Mouse (Mus musculus) CD4-positive, CD25-positive, alpha-beta regulatory T cell, adult 4 months (primary cell): ENCODE results near the gene Slc44a5. TPM values are rescaled to one million over a fixed set of nuclear protein-coding genes. Genes with fewer than 3 reads are reported as not detected.
"Not testable (repeated sequence)": the region's sequence is repeated elsewhere in the genome, so short reads cannot be mapped to it uniquely, and the experiment has no call there.

Experiments
- ATAC-seq: one replicate; pipeline ENCODE4 v1.8.0; 2017
- polyA plus RNA-seq, 2 experiments: library from polyadenylated mRNA; unstranded; fragments of 100-300 nt; shearing (Covaris generic); gene quantifications; one replicate each; pipeline ENCODE4 v1.2.1; 2017

Slc44a5 gene
- polyA plus RNA-seq, 2 experiments from 2014 or later = 0.24 TPM; not detected in 1

DNA sequence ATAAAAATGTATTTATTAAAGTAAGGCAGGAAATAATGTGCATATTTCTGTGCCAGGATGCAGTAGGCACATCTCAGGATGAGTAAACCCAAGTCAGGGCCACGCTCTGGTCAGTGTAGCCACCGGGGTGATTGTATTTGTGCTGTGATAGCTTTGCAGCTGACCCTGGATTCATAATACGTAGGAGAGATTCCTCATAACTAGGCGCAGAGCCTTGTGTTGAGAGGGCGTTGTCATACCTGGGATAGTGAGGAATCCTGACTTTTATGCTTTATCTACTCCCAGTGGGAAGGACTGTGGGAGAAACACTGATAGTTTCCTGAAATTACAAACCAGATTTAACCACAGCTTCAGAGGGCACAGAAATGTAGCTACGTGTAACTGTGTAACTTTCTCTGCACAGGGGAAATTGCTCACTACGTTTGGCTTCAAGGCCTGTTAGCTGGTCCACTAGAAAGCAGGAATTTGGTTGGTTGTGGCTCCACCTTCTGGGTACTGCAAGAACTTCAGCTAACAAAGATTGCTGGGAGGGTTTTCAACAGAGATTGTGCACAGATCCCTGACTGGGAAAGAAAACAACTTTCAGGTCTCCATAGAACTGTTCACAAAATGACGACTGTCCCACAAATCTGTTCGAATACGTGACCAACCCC, 253.0 kb downstream of the Slc44a5 start:
- ATAC-seq = no peak

GRCm38 (mm10) chr3:154244932-154245331, 271.7 kb downstream of the Slc44a5 start:
- ATAC-seq = no peak

DNA sequence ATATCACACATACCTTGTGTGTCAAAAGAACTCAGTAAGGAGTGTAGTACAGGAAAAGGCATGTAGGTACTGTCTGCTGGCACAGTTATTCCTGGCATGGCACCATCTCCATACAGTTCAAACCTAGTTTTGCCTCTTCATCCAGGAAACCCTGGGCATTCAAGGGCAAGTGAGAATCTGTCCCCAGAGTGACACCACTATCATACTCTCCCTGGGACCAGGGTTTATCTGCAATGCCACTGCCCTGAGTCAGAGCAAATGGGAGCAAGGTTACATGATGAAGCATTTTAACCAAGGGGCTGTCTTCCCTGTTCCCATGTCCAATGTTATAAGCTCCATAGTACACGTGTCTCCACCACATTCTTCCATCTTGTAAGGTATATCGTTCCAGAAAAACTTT, 278.2 kb downstream of the Slc44a5 start:
- no peak for ATAC-seq

DNA sequence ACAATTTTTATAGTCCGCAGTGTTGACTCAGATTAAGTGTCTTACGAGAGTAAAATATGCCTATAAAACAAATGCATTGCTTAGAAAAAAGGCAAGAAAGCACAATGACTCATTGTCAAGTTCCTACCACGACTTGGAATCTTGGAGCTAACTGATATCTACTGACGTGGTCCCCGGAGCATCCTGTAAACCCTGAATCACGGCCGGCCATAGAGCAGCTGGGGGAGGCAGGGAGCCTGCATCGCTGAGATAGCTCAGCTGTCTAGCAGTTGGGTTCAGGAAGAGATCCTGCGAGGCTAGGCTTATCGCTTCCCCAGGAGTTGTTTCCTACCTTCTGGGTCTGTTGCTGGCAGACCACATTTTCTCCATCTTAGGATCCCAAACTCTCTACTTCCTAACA, 279.0 kb downstream of the Slc44a5 start:
- no peak for ATAC-seq

DNA sequence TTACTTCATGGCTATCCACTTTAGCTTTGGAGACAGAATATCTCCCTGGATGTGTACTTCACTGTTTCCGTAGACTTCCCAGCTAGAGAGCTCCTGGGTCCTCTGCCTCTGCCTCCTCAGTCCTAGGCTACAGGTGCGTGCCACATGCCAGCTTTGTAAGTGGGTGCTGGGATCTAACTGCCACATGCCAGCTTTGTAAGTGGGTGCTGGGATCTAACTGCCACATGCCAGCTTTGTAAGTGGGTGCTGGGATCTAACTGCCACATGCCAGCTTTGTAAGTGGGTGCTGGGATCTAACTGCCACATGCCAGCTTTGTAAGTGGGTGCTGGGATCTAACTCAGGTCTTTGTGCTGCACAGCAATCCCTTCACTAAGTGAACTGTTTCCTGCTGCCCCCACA, 281.0 kb downstream of the Slc44a5 start:
- ATAC-seq = not testable (repeated sequence)

DNA sequence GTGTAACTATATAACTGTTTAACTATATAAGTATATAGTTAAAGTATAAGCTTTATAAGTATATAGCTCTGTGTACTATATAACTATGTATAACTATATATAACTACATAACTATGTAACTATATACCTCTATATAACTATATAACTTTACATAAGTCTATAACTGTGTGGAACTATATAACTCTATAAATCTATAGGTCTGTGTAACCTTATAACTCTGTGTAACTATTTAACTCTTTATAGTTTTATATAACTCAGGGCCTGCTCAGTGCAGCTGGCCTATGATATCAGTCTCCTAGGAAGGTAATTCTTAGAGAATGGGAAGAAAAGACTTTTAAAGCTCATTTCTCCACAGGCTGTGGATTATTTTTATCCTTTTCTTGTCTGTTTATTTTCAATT, 284.1 kb downstream of the Slc44a5 start:
- ATAC-seq = no peak

GRCm38 (mm10) chr3:154268313-154268712, 295.1 kb downstream of the Slc44a5 start:
- no peak for ATAC-seq

- peak; percentile 49 for ATAC-seq
Measured at GRCm38 (mm10) chr3:154269757-154270366, 296.6 kb downstream of the Slc44a5 start.

GRCm38 (mm10) chr3:154274681-154275080, 301.4 kb downstream of the Slc44a5 start:
- no peak for ATAC-seq

GRCm38 (mm10) chr3:154284260-154284659, 311.0 kb downstream of the Slc44a5 start:
- no peak for ATAC-seq

DNA sequence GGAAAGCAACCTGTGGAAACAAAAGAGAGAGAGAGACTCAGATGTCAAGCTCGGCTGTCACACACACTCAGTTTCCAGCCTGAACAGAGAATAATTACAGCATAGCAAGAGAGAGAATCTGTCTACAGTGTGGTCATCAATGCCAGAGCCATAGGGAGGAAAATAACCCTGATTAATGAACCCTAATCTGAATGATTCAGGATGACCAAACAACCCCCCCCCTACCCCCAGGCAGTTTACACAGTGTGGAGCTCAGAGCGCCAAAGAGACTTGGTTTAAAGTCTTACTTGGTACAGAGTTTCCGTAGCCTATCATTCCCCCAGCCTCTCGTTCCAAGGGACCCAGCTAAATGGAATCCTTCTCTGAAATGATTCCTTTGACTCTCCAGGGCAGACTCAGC, 312.1 kb downstream of the Slc44a5 start:
- no peak for ATAC-seq

DNA sequence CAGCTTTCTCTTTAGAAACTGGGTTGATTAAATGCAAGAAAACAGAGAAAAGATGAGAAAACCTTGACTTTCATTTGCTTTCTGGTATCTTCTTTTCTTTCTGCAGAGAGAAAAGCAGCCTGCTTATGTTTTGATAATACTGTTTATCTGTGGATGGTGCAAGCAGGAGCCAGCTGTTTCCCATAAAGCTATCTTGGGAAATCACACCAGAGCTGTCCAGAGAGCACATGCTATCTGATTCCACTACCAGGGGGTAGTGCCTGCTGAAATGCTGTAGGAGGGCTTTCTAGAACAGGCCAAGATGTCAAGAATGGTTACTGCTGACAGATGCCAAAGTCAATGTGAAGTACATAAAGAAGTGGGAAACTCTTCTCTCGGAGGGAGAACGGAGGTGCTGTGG, 314.0 kb downstream of the Slc44a5 start:
- ATAC-seq = no peak

DNA sequence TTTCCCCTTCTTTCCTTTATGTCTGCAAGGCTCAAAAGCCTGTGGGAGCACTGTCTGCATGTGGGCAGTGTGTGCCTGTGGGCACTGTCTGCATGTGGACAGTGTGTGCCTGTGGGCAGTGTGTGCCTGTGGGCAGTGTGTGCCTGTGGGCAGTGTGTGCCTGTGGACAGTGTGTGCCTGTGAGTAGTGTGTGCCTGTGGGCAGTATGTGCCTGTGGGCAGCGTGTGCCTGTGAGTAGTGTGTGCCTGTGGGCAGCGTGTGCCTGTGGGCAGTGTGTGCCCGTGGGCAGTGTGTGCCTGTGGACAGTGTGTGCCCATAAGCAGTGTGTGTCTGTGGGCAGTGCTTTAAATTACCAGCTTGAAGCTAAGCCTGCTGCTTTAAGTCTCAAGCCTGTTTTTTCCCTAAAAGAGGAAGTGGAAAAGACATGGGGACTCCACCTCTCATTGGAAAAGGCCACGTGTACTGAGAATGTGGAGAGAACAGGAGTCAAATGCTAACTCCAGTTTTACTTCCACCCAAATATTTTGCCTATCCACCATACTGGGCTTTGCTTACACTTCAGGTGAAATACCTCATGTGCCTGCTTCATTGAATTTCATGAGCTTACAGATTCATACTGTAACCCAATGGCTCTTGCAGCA, 315.3 kb downstream of the Slc44a5 start:
- ATAC-seq = no peak

- no peak for ATAC-seq
Measured at GRCm38 (mm10) chr3:154290351-154290750, 317.1 kb downstream of the Slc44a5 start.

- no peak for ATAC-seq
Measured at GRCm38 (mm10) chr3:154292126-154292525, 318.9 kb downstream of the Slc44a5 start.

GRCm38 (mm10) chr3:154293839-154294490, 320.7 kb downstream of the Slc44a5 start:
- no peak for ATAC-seq

GRCm38 (mm10) chr3:154294924-154295834, 321.9 kb downstream of the Slc44a5 start:
- ATAC-seq = no peak

GRCm38 (mm10) chr3:154297499-154297898, 324.3 kb downstream of the Slc44a5 start:
- ATAC-seq = no peak

- ATAC-seq = no peak
Measured at GRCm38 (mm10) chr3:154298490-154298889, 325.3 kb downstream of the Slc44a5 start.

GRCm38 (mm10) chr3:154300006-154300405, 326.8 kb downstream of the Slc44a5 start:
- no peak for ATAC-seq

- no peak for ATAC-seq
Measured at GRCm38 (mm10) chr3:154301102-154301501, 327.9 kb downstream of the Slc44a5 start.

- ATAC-seq = no peak
Measured at GRCm38 (mm10) chr3:154305163-154305884, 332.1 kb downstream of the Slc44a5 start.
